Mouse (Mus musculus) splenic B cell, adult 2 months (primary cell): ENCODE data around the gene Retnla.
"Not testable (repeated sequence)": the region's sequence is repeated elsewhere in the genome, so short reads cannot be mapped to it uniquely, and the experiment has no call there.

Experiments used
- DNase-seq: peaks from one replicate; pipeline ENCODE4 v3.0.0-alpha.2; 2011; ENCODE audit warnings: low read depth, low spot score
- H3K27me3 ChIP-seq: 2 replicates; pipeline ENCODE4 v1.6.1; 2012; ENCODE audit warnings: mild to moderate bottlenecking, low read length, moderate library complexity, mixed read lengths; ENCODE audit not compliant: control insufficient read depth, poor library complexity, insufficient read depth, severe bottlenecking
- H3K36me3 ChIP-seq: 2 replicates; pipeline ENCODE4 v1.6.1; 2012; ENCODE audit warnings: mild to moderate bottlenecking, low read length, moderate library complexity, mixed read lengths; ENCODE audit not compliant: control insufficient read depth, poor library complexity, insufficient read depth, severe bottlenecking

The Retnla gene

GRCm38 (mm10) chr16:48842266-48842665, at the start of gene Retnla:
TSS of gene Retnla (plus strand) at chr16:48842551.
- no peaks in the 10 kb centered on the region for H3K27me3 ChIP-seq
- H3K36me3 ChIP-seq, result no peaks in the 10 kb centered on the region
- DNase-seq, result no peak

GRCm38 (mm10) chr16:48798285-48798684, 44.1 kb upstream of the Retnla start:
- Histone ChIP-seq H3K36me3 (no peaks in the 10 kb centered on the region), H3K27me3 (no peaks in the 10 kb centered on the region)
- no peak for DNase-seq

GRCm38 (mm10) chr16:48799470-48799869, 42.9 kb upstream of the Retnla start:
- Histone ChIP-seq H3K27me3 (no peaks in the 10 kb centered on the region), H3K36me3 (no peaks in the 10 kb centered on the region)
- DNase-seq, result no peak

GRCm38 (mm10) chr16:48800906-48801305, 41.4 kb upstream of the Retnla start:
- H3K27me3 ChIP-seq, result no peaks in the 10 kb centered on the region
- no peak for DNase-seq
- H3K36me3 ChIP-seq, result no peaks in the 10 kb centered on the region

GRCm38 (mm10) chr16:48805412-48805811, 36.9 kb upstream of the Retnla start:
- no peak for DNase-seq
- H3K27me3 ChIP-seq, result no peaks in the 10 kb centered on the region
- no peaks in the 10 kb centered on the region for H3K36me3 ChIP-seq

- Histone ChIP-seq H3K36me3 (no peaks in the 10 kb centered on the region), H3K27me3 (no peaks in the 10 kb centered on the region)
- DNase-seq, result no peak
Observed at GRCm38 (mm10) chr16:48806521-48806920, 35.8 kb upstream of the Retnla start.

GRCm38 (mm10) chr16:48809374-48809773, 33.0 kb upstream of the Retnla start:
- DNase-seq, result no peak
- no peaks in the 10 kb centered on the region for H3K27me3 ChIP-seq
- H3K36me3 ChIP-seq, result no peaks in the 10 kb centered on the region

- Histone ChIP-seq H3K36me3 (no peaks in the 10 kb centered on the region), H3K27me3 (no peaks in the 10 kb centered on the region)
- no peak for DNase-seq
Observed at GRCm38 (mm10) chr16:48811881-48812436, 30.4 kb upstream of the Retnla start.

GRCm38 (mm10) chr16:48816695-48817094, 25.7 kb upstream of the Retnla start, which contains the start of gene Retnlb:
TSS of gene Retnlb (plus strand) at chr16:48816856.
- Histone ChIP-seq H3K36me3 (no peaks in the 10 kb centered on the region), H3K27me3 (no peaks in the 10 kb centered on the region)
- DNase-seq, result no peak

- Histone ChIP-seq H3K36me3 (no peaks in the 10 kb centered on the region), H3K27me3 (no peaks in the 10 kb centered on the region)
- no peak for DNase-seq
Observed at GRCm38 (mm10) chr16:48818524-48818923, 23.8 kb upstream of the Retnla start.

GRCm38 (mm10) chr16:48826474-48826873, 15.9 kb upstream of the Retnla start:
- no peak for DNase-seq
- Histone ChIP-seq H3K27me3 (no peaks in the 10 kb centered on the region), H3K36me3 (no peaks in the 10 kb centered on the region)

- DNase-seq, result no peak
- Histone ChIP-seq H3K27me3 (no peaks in the 10 kb centered on the region), H3K36me3 (no peaks in the 10 kb centered on the region)
Observed at GRCm38 (mm10) chr16:48827625-48828024, 14.7 kb upstream of the Retnla start.

- H3K27me3 ChIP-seq, result no peaks in the 10 kb centered on the region
- DNase-seq, result no peak
- no peaks in the 10 kb centered on the region for H3K36me3 ChIP-seq
Observed at GRCm38 (mm10) chr16:48829060-48829459, 13.3 kb upstream of the Retnla start.

- Histone ChIP-seq H3K27me3 (no peaks in the 10 kb centered on the region), H3K36me3 (no peaks in the 10 kb centered on the region)
- DNase-seq, result no peak
Observed at GRCm38 (mm10) chr16:48832055-48832454, 10.3 kb upstream of the Retnla start.

- not testable (repeated sequence) for H3K27me3 ChIP-seq, DNase-seq, H3K36me3 ChIP-seq
Observed at GRCm38 (mm10) chr16:48833626-48834025, 8.7 kb upstream of the Retnla start.
